Mouse (Mus musculus) megakaryocyte, embryonic 14.5 days (primary cell): ENCODE measurements around the gene Bcl2.

ENCODE experiments used
- FLI1 ChIP-seq: IDR thresholded peaks from 2 replicates; pipeline ENCODE4 v1.6.1; 2012; ENCODE audit warnings: low read length, inconsistent platforms, mixed read lengths
- GATA1 ChIP-seq: IDR thresholded peaks from 3 replicates; pipeline ENCODE4 v1.6.1; 2012; ENCODE audit warnings: mixed read lengths, low read length, inconsistent platforms, borderline replicate concordance

DNA sequence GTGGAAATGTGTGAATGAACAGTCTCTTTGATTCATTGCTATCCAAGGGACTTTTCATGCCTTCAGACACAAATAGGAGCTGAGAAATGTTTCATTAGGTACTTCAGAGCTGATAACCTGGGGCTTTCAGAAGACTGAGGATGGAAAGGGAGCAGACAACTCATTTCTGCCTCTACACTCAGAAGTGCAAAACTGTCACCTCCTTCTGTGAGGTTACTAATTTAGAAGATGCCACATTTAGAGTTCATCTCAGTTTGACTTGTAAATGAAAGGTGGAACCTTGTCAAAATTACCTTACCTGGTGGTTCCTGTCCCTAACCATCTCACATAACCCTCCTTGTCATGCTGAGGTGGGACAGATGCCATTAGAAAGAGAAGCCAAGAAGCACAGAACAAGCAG lies 128.7 kb downstream of the Bcl2 start:
- TF ChIP-seq GATA1 = no peak
- TF ChIP-seq FLI1 = no peak
